Mouse (Mus musculus) thymus, postnatal 0 days (tissue): Measurements from ENCODE around the gene Xylb. TPM values are rescaled to one million over a fixed set of nuclear protein-coding genes. Genes with fewer than 3 reads are reported as not detected.
A peak's percentile ranks its signal among the peaks of the same experiment; 100 is the strongest.

Source experiments
- DNase-seq: peaks from one replicate; pipeline ENCODE4 v3.0.0-alpha.2; 2015; ENCODE audit warnings: low spot score
- polyA plus RNA-seq: library from polyadenylated mRNA; unstranded; fragments of >200 nt; fragmentation: Nextera tagmentation; extraction: Ambion mirVana; gene quantifications from 2 replicates; pipeline ENCODE4 v1.2.1, GENCODE M21; 2015

Gene Xylb
- polyA plus RNA-seq, 1 experiment from 2014 or later, result 0.99 TPM

DNA sequence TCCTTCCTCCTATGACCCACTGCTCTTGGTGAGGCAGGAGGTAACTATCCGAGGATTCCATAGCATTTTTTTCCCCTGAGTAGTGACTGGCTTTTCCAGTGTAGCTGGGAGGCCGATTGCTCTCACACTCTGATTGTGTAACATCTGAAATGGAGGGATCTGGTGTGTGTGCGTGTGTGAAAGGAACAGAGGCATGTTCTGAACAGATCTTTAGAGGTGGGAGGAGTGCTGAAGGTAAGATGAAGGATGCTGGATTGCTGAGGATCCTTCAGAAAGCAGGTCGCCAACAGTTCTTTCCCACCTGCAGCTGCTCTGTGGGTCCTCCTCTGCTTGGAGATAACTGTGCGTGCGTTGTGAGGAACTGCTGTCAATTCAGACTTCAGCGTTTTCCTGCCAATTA is 44.2 kb downstream of the Xylb start:
- DNase-seq, result no peak

GRCm38 (mm10) chr9:119401801-119402214 is 44.6 kb downstream of the Xylb start, which contains the start of gene Acvr2b:
Gene Acvr2b, plus strand, starts transcription at chr9:119402118.
- DNase-seq, result peak; percentile 93

DNA sequence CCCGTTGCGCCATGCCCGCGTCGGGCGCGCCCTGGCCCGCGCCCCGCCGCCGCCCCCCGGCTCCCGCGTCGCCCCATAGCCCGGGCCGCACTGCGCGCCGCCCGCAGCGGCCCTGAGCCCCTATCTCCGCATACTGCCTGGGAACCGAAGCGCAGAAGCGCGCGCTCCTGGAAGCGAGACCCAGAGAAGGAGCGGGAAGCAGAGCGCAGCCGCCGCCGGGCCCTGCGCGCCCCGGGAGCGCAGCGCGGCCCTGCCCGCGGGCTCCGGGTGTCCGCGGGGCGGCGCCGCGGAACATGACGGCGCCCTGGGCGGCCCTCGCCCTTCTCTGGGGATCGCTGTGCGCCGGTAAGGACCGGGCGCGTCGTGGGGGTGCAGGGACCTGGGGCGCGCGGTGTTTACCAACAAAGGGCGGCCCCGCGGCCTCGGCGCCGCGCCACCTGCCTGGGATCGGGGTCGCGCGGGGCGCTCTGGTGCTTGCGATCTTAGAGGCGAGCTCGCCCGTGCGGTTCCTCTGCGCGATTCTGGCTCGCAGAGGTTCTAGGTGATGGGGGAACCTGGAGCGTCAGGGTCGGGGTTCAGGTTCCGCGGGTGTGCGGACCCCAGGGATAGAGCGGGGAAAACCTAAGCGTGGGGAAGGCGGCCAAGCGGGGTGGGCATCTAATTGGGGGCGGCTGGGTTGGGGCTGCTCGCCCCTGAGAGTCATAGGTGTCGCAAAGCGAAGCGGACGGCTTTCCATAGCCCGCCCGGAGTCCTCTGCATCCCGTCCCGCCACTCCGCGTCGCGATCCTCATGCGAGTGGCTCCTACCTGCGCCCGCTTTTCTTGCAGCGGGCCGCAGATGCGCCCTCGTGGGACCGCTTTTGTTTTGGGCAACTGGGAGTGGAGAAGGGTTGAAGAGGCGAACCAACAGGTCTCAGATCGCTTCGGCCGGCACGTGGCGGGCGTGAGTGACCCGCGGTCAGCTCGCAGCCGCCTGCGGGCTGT is 45.4 kb downstream of the Xylb start:
- peak; percentile 59 for DNase-seq

DNA sequence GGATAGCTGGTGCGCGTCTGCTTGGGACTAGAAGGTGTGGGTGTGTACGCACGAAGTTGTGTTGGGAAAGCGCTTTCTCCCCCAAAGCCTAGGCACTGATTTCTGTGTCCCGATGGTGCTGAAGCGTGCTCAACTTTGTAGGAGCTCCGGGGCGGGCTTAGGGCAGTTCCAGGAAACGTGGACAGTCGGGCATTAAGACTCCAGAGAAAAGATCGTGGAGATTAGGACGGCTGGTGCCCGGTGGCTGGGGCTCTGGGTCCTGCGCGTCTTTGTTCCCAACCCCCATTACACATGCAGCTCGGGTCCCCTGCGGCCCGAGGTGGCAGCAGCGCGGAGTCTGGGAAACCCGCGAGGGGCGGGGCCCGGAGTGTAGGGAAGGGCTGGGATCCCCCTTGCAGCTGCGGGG is 46.1 kb downstream of the Xylb start:
- DNase-seq, result peak; percentile 5

GRCm38 (mm10) chr9:119404090-119404489 is 46.9 kb downstream of the Xylb start:
- peak; percentile 51 for DNase-seq

DNA sequence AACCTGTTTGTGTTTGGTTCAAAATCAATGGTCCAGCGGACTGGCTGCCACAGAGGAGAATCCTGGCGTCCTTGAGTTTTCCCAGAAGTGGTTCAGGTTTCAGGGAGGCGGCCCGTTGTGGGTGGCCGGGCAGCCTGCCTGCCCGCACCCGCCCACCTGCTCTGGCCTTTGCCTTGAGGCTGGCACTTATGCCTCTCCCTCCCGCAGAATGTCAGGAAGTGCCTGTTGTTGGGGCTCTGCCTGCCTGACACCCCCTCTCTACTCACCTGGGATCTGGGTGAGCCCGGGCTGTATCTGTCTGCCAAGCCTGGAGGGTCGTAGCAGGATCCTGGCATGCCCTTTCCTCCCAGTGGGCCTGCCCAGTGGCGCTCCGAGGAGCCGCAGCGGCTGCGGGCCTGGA is 50.7 kb downstream of the Xylb start:
- no peak for DNase-seq

DNA sequence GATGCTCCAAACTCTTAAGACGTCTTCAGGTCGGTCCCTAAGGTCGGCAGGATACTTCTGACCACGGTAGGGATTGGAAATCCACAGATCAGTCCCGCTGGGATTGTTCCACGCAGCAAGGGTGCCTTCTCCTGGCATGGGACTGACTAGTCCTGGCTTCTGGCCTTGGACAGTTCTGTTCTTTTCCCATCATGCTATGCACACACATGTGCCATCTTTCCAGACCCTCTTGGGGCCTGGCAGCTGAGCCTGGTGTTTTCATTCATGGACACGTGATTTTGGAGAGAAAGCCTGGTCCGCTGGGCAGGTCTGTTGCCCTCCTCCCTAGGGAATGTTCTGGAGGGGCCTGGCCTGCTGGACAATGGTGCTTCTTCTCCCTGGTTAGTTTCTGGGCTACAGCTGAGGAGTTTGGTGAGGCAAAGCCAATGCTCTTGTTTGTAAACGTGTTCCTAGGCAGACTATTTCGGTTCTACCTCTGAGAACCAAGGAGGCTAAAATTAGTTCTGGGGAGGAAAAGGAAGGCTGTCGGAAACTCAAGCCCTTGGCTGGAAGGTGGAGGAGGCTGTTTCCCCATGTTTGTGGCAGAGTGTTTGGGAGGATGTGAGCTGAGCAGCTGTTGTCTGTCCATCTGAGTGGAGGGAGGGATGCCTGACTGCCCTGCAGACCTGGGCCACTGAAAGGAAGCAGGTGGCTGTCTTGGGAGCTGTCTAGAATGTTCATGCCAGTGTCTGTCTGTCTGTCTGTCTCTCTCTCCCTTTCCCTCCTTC is 51.9 kb downstream of the Xylb start:
- no peak for DNase-seq

- DNase-seq, result no peak
Measured at GRCm38 (mm10) chr9:119409864-119410263, 52.7 kb downstream of the Xylb start.

GRCm38 (mm10) chr9:119418025-119418424 is 60.8 kb downstream of the Xylb start:
- no peak for DNase-seq

GRCm38 (mm10) chr9:119419852-119420438 is 62.8 kb downstream of the Xylb start:
- DNase-seq, result no peak

DNA sequence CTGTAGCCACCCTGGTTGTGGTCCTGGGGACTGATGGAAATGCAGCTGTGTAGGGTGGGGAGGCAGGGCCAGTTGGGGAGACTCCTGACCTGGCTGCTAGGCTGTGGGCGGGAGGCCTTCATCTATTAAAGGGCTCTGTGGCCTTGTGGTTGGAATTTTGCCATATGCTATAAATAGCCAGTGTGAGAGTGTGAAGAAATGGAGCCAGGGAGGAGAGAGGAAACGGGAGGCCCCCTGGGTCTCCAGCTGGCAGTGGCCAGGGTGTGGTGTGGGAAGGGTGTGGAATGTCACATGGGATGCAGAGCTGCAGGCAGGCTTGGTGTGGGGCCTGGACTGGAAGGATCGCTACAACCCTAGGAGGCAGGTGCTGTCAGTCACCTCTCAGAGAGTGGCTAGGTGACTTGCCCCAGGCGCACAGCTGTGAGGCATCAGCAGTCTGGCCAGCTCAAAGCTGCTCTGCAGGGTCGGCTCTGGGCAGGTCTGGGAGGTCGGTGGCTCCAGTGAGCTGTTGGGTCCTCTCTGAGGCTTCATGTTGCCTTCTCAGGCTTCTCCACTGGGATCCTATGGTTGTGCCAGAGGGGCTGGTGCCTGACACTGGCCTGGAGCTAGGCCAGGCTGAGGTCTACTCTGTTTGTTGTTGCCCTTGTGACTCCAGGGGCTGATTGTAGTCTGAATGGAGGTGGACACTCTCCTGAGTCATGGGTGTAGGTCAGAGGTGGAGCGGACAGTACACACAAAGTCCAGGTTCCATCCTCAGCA is 68.2 kb downstream of the Xylb start:
- DNase-seq, result no peak

DNA sequence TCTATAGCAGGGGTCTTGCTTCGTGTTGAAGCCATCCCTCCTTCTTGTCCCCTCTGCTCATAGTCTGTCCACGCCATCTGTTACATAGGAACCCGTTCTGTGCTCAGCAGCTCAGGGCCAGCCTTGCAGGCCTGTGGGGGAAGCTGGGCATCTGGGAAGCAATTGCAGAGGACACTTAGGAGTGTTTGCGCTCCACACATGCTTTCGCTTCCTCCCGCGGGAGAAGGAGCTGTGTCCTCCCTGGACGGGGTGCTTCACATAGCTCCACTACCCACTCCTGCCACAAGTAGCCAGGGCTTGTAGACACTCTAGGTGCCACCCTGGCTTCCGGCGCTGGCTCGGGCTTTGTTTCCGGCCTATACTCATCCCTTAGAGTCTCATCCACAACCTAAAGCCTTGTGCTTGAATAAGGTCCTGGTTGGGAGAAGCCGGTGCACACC is 68.8 kb downstream of the Xylb start:
- DNase-seq, result no peak

DNA sequence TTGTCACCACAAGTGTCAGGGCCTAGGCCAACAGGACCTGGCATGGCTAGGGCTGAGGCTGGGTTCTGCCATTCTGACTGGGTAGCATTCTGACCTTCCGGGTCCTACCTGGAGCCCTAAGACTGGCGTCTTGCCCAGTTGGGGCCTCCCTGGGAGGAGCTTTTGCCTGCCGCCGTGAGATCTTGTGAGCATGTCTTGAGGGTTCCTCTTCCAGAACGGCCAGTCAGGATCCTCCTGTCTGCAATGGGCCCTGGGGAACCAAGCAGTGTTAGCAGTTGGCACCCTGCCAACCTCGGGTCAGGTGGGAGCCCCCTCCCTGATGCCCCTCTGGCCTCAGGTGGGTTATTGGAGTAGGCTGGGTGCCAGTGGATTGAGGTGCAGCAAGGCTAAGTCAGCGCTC is 69.3 kb downstream of the Xylb start:
- no peak for DNase-seq

DNA sequence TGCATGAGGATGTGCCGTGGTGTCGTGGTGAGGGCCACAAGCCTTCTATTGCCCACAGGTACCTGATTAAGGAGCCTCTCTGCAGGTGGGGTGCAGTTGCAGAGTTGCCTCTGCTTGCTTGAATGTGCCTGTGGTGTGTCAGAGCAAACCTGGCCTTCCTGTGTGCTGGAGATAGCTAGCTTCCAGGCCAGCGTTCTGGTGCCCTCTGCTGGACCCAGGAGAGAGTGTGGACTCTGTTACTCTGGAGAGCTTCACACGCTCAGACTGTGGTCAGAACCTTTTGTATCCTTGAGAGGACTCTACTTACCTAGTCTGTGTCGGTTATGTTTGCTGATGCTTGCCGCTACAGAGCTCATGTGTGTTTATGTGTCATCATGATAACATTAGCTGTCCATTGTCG is 73.1 kb downstream of the Xylb start:
- peak; percentile 68 for DNase-seq

DNA sequence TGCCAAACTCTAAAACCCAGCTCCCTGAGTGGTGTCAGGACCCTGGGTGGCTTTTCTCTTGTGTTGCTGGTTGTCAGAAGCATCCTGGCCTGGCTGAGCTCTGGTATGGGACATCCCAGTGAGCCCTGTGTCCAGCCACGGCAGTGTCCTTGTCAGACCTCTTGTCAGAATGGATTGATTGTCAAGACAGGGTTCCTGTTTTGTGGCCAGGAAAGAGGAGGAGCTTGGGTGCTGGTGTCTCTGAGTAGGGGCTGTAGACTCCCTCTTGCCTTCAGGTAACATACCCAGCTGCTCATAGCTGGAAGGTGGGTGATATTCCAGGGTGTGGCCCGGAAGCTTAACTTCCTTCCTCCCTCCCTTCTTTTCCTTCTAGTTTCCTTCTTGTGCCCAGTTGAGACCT is 78.7 kb downstream of the Xylb start:
- no peak for DNase-seq

- DNase-seq, result no peak
Measured at GRCm38 (mm10) chr9:119438065-119438464, 80.9 kb downstream of the Xylb start.

DNA sequence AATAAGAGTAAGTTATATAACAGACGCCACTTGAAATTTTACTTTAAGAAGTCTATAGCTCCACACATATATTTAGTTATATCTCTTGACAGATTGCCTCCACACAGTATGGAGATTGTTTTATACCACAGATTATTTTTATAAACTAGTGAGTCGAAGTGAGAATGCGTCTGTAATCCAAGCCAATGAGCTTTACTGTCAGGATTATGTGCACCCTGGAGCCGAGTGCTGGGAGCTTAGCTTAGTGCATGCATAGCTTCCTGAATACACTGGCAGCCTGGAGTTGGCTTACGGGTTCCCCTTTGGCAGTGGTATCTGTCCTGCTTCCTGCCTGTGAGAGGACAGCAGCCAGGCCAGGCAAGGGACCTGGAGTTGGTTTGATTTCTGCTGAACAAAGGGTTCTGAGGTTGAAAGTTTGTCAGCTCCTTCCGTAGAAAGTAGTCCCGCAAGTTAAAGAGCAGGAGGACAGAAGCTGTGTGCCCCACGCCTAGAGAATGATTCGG is 81.4 kb downstream of the Xylb start:
- no peak for DNase-seq
